Mouse (Mus musculus) embryonic facial prominence, embryonic 11.5 days (tissue): ENCODE measurements around the gene Mbd3. TPM values are rescaled to one million over a fixed set of nuclear protein-coding genes. Genes with fewer than 3 reads are reported as not detected.
"Not testable (repeated sequence)": the region's sequence is repeated elsewhere in the genome, so short reads cannot be mapped to it uniquely, and the experiment has no call there.

Experiments
- ATAC-seq: fragments of 200-750 bp; cut with Nextera tagmentation; replicated peaks from 2 replicates; pipeline ENCODE4 v1.8.0; 2017; ENCODE audit warnings: low read depth; ENCODE audit not compliant: insufficient number of reproducible peaks, low FRiP score, low TSS enrichment
- DNase-seq: peaks from one replicate; pipeline ENCODE4 v3.0.0-alpha.2; 2015; ENCODE audit warnings: low spot score
- H3K27ac ChIP-seq: fragments of 300-500 bp; sonication (generic); replicated peaks from 2 replicates; pipeline ENCODE4 v1.5.1; 2014; ENCODE audit warnings: mild to moderate bottlenecking, low read depth, low read length, control low read depth
- H3K27me3 ChIP-seq: fragments of 300-500 bp; sonication (generic); 2 replicates; pipeline ENCODE4 v1.6.1; 2014; ENCODE audit warnings: mild to moderate bottlenecking, low read length, moderate library complexity, mixed read lengths; ENCODE audit not compliant: control insufficient read depth, insufficient read depth
- H3K36me3 ChIP-seq: fragments of 300-500 bp; sonication (generic); replicated peaks from 2 replicates; pipeline ENCODE4 v1.6.1; 2014; ENCODE audit warnings: low read depth, mild to moderate bottlenecking, low read length, moderate library complexity, mixed read lengths; ENCODE audit not compliant: control insufficient read depth, insufficient read depth
- H3K4me1 ChIP-seq: fragments of 300-500 bp; sonication (generic); 2 replicates; pipeline ENCODE4 v1.6.1; 2014; ENCODE audit warnings: low read length, mixed read lengths; ENCODE audit not compliant: control insufficient read depth, insufficient read depth
- H3K4me2 ChIP-seq: fragments of 300-500 bp; sonication (generic); 2 replicates; pipeline ENCODE4 v1.6.1; 2014; ENCODE audit warnings: low read depth, mild to moderate bottlenecking, control low read depth, low read length, moderate library complexity
- H3K4me3 ChIP-seq: fragments of 300-500 bp; sonication (generic); 2 replicates; pipeline ENCODE4 v1.5.1; 2014; ENCODE audit warnings: low read depth, low read length, control low read depth
- H3K9ac ChIP-seq: fragments of 300-500 bp; sonication (generic); replicated peaks from 2 replicates; pipeline ENCODE4 v1.6.1; 2014; ENCODE audit warnings: mild to moderate bottlenecking, control low read depth, low read length
- H3K9me3 ChIP-seq: fragments of 300-500 bp; sonication (generic); replicated peaks from 2 replicates; pipeline ENCODE4 v1.6.1; 2016; ENCODE audit warnings: mild to moderate bottlenecking, low read length, inconsistent platforms, mixed read lengths; ENCODE audit not compliant: control insufficient read depth
- WGBS: fragments of 180-500 bp; shearing (Covaris S2); extraction: QIAGEN DNeasy Blood & Tissue Kit; methylation state at CpG from one replicate; pipeline ENCODE4 v1.1.7; 2014; 5-methylcytosine and 5-hydroxymethylcytosine counted together
- microRNA-seq: library from miRNA; unstranded; fragments of <30 nt; microRNA quantifications from one replicate; pipeline ENCODE4, GENCODE M21; 2016; ENCODE audit warnings: borderline number of aligned reads
- polyA plus RNA-seq: library from polyadenylated mRNA; unstranded; fragments of >200 nt; fragmentation: Nextera tagmentation; extraction: Ambion mirVana; gene quantifications from 2 replicates; pipeline ENCODE4 v1.2.1, GENCODE M21; 2014

Gene Mbd3
- polyA plus RNA-seq, 1 experiment from 2014 or later = 241 TPM

- not testable (repeated sequence) for H3K4me2 ChIP-seq, DNase-seq, H3K4me3 ChIP-seq, ATAC-seq, H3K9ac ChIP-seq, H3K4me1 ChIP-seq, H3K36me3 ChIP-seq, H3K9me3 ChIP-seq, H3K27ac ChIP-seq
- 72% methylated on average over 5 of the region's 6 CpGs for WGBS
- peaks cover 89% of the 10 kb centered on the region for H3K27me3 ChIP-seq
Observed at GRCm38 (mm10) chr10:80345929-80346328, 53.4 kb downstream of the Mbd3 start.

GRCm38 (mm10) chr10:80345122-80345521 is 54.2 kb downstream of the Mbd3 start:
- DNase-seq (no peak), ATAC-seq (no peak)
- Histone ChIP-seq H3K4me2 (peak overlapping the region; percentile 19), H3K27ac (no peak overlapping the region), H3K4me3 (peak overlapping the region; percentile 14; the same call in 1 of the 2 replicates), H3K9me3 (no peaks in the 10 kb centered on the region), H3K36me3 (no peaks in the 10 kb centered on the region), H3K4me1 (peaks cover 6% of the 10 kb centered on the region), H3K27me3 (peaks cover 94% of the 10 kb centered on the region), H3K9ac (no peak overlapping the region)
- 1% methylated on average over 15 of the region's 16 CpGs for WGBS

- H3K27ac ChIP-seq = no peak overlapping the region
- DNase-seq = no peak
- WGBS = 37% methylated on average over 9 of the region's 9 CpGs
- peaks cover 6% of the 10 kb centered on the region for H3K4me1 ChIP-seq
- peaks cover 85% of the 10 kb centered on the region for H3K27me3 ChIP-seq
- no peak overlapping the region for H3K4me2 ChIP-seq
- no peak for ATAC-seq
- no peak overlapping the region for H3K9ac ChIP-seq
- no peaks in the 10 kb centered on the region for H3K9me3 ChIP-seq
- no peak overlapping the region for H3K4me3 ChIP-seq
- no peaks in the 10 kb centered on the region for H3K36me3 ChIP-seq
Observed at GRCm38 (mm10) chr10:80344131-80344661, 55.2 kb downstream of the Mbd3 start.

GRCm38 (mm10) chr10:80343425-80343895 is 55.9 kb downstream of the Mbd3 start:
- Histone ChIP-seq H3K36me3 (no peaks in the 10 kb centered on the region), H3K4me3 (no peak overlapping the region), H3K9ac (no peak overlapping the region), H3K4me2 (peak overlapping the region; percentile 0), H3K4me1 (peaks cover 5% of the 10 kb centered on the region), H3K27ac (no peak overlapping the region), H3K27me3 (peaks cover 78% of the 10 kb centered on the region), H3K9me3 (no peaks in the 10 kb centered on the region)
- ATAC-seq = peak; percentile 4; the same call in 1 of the 2 replicates
- DNase-seq = no peak
- WGBS = 22% methylated on average over 11 of the region's 13 CpGs

GRCm38 (mm10) chr10:80342749-80343424 is 56.5 kb downstream of the Mbd3 start:
- DNase-seq (peak; percentile 85), ATAC-seq (peak; percentile 30; the same call in 1 of the 2 replicates)
- no peaks in the 10 kb centered on the region for H3K36me3 ChIP-seq
- H3K27me3 ChIP-seq = peaks cover 72% of the 10 kb centered on the region
- no peak overlapping the region for H3K27ac ChIP-seq
- H3K4me3 ChIP-seq = peak overlapping the region; percentile 28
- WGBS = 1% methylated on average over 25 of the region's 33 CpGs
- 0 out of 2 replicates have a peak overlapping the region, but pooled peaks have one; percentile 3 for H3K9ac ChIP-seq
- H3K4me2 ChIP-seq = peak overlapping the region; percentile 42
- H3K4me1 ChIP-seq = peaks cover 2% of the 10 kb centered on the region; the same call in 1 of the 2 replicates
- H3K9me3 ChIP-seq = no peaks in the 10 kb centered on the region

Small RNA genes lying within 50 kb of the gene (microRNA-seq; reads per million reads assigned to microRNA genes)
- gene Gm22721 = not detected

Other genes starting within 250 kb of the Mbd3 start
- gene Cirbp, start 233.6 kb downstream of the Mbd3 start, polyA plus RNA-seq = 74.0 and 77.8 TPM in 2 replicates
- 6.0 and 6.8 TPM in 2 replicates for gene 1600002K03Rik, start 226.6 kb downstream of the Mbd3 start, polyA plus RNA-seq
- 34.6 and 42.3 TPM in 2 replicates for gene Efna2, start 220.1 kb downstream of the Mbd3 start, polyA plus RNA-seq
- 75.1 and 94.3 TPM in 2 replicates for gene Mum1, start 173.1 kb downstream of the Mbd3 start, polyA plus RNA-seq
- gene Ndufs7, start 150.4 kb downstream of the Mbd3 start, polyA plus RNA-seq = 221 and 253 TPM in 2 replicates
- gene Gamt, start 138.5 kb downstream of the Mbd3 start, polyA plus RNA-seq = 21.9 and 22.4 TPM in 2 replicates
- 40.9 and 44.7 TPM in 2 replicates for gene Dazap1, start 138.1 kb downstream of the Mbd3 start, polyA plus RNA-seq
- 886 and 948 TPM in 2 replicates for gene Rps15, start 107.1 kb downstream of the Mbd3 start, polyA plus RNA-seq
- 11.0 and 15.8 TPM in 2 replicates for gene Apc2, start 103.6 kb downstream of the Mbd3 start, polyA plus RNA-seq
- gene 2310011J03Rik, start 79.0 kb downstream of the Mbd3 start, polyA plus RNA-seq = 36.5 and 41.6 TPM in 2 replicates
- gene Pcsk4, start 70.1 kb downstream of the Mbd3 start, polyA plus RNA-seq = 1.6 and 2.9 TPM in 2 replicates
- 4.3 and 4.5 TPM in 2 replicates for gene Reep6, start 69.6 kb downstream of the Mbd3 start, polyA plus RNA-seq
- 0.14 and 0.88 TPM in 2 replicates for gene Adamtsl5, start 51.1 kb downstream of the Mbd3 start, polyA plus RNA-seq
- gene Plk5, start 43.1 kb downstream of the Mbd3 start, polyA plus RNA-seq = 0.26 and 0.52 TPM in 2 replicates
- 10.3 and 12.9 TPM in 2 replicates for gene Mex3d, start 11.9 kb downstream of the Mbd3 start, polyA plus RNA-seq
- gene Uqcr11, start 7.3 kb upstream of the Mbd3 start, polyA plus RNA-seq = 377 and 460 TPM in 2 replicates
- gene Tcf3, start 34.1 kb upstream of the Mbd3 start, polyA plus RNA-seq = 174 and 178 TPM in 2 replicates
- 0.22 and 0.43 TPM in 2 replicates for gene Onecut3, start 95.3 kb upstream of the Mbd3 start, polyA plus RNA-seq
- 0.28 and 0.36 TPM in 2 replicates for gene Atp8b3, start 139.6 kb upstream of the Mbd3 start, polyA plus RNA-seq
- 17.1 and 20.6 TPM in 2 replicates for gene Rexo1, start 162.0 kb upstream of the Mbd3 start, polyA plus RNA-seq
- gene Klf16, start 177.8 kb upstream of the Mbd3 start, polyA plus RNA-seq = 4.5 and 5.5 TPM in 2 replicates
- 94.8 and 111 TPM in 2 replicates for gene Abhd17a, start 190.8 kb upstream of the Mbd3 start, polyA plus RNA-seq
- 62.4 and 64.9 TPM in 2 replicates for gene Scamp4, start 203.3 kb upstream of the Mbd3 start, polyA plus RNA-seq
- 5.7 and 5.8 TPM in 2 replicates for gene Adat3, start 203.3 kb upstream of the Mbd3 start, polyA plus RNA-seq
- gene Gm49322, start 206.5 kb upstream of the Mbd3 start, polyA plus RNA-seq = 1.4 and 1.5 TPM in 2 replicates
- 93.4 and 97.9 TPM in 2 replicates for gene Csnk1g2, start 223.3 kb upstream of the Mbd3 start, polyA plus RNA-seq